Mouse (Mus musculus) layer of hippocampus, adult 18-20 months (tissue): Measurements from ENCODE around the gene Cd2bp2. TPM values are rescaled to one million over a fixed set of nuclear protein-coding genes. Genes with fewer than 3 reads are reported as not detected.

Source experiments
- DNase-seq, 2 experiments: peaks; one replicate each; pipeline ENCODE4 v3.0.0; 2022; ENCODE audit warnings: low spot score in 2 of 2
- total RNA-seq, 2 experiments: library from RNA; stranded (reverse); gene quantifications; 2 replicates each; pipeline ENCODE4 v1.2.3; 2021

Cd2bp2 gene
- total RNA-seq, 2 experiments from 2014 or later: 87.8 to 105 TPM

DNA sequence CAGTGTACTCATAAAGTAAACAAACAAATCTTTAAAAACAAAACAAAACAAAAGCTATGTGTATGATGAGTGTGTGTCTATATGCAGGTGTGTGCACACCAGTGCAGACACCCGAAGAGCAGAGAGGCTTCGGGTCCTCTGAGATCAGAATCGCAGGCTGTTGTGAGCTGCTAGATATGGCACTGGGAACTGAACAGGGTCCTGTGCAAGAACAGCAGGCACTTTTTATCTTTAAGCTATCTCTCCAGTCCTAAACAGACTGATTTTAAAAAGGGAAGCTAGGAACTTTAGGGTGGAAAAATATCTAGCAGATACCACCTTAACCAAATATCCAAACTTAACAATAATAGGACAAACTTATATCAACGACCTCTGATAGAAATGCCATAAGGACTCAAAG lies 53.2 kb downstream of the Cd2bp2 start:
- no peak for DNase-seq

DNA sequence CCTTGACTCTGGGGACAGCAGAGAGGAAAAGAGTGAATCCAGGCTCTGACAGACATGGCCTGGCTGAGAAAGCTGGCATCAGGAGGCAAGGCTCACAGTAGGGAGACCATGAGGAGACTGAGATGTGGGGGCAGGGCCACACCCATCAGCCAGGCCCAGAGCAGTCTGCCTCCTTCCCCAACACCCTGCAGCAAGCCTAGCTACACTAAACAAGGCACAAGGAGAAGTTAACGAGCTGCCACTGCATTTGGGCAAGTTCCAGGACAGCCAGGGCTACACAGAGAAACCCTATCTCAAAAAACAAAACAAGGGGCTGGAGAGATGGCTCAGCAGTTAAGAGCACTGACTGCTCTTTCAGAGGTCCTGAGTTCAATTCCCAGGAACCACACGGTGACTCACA lies 53.6 kb downstream of the Cd2bp2 start:
- DNase-seq: no peak

Other genes with a start within 250 kb of the Cd2bp2 start
- gene Asphd1, start 246.5 kb downstream of the Cd2bp2 start, total RNA-seq: 10 to 100 TPM; 33.3 to 33.7 TPM
- 100 to 1,000 TPM; 475 to 503 TPM for gene Sez6l2, start 245.5 kb downstream of the Cd2bp2 start, total RNA-seq
- 100 to 1,000 TPM; 164 to 166 TPM for gene Cdipt, start 220.1 kb downstream of the Cd2bp2 start, total RNA-seq
- not detected for gene Cdiptos, start 220.0 kb downstream of the Cd2bp2 start, total RNA-seq
- gene Mvp, start 181.4 kb downstream of the Cd2bp2 start, total RNA-seq: 10 to 100 TPM in 1 of 2 experiments, 1 to 10 TPM in 1; 8.5 to 10.0 TPM
- gene Pagr1b, start 179.6 kb downstream of the Cd2bp2 start, total RNA-seq: not detected
- gene Pagr1a, start 178.7 kb downstream of the Cd2bp2 start, total RNA-seq: 10 to 100 TPM; 16.7 to 17.4 TPM
- gene Gm42742, start 175.0 kb downstream of the Cd2bp2 start, total RNA-seq: 10 to 100 TPM; 61.2 to 65.1 TPM
- gene Prrt2, start 174.8 kb downstream of the Cd2bp2 start, total RNA-seq: 100 to 1,000 TPM; 246 to 261 TPM
- 100 to 1,000 TPM; 238 to 241 TPM for gene Maz, start 169.0 kb downstream of the Cd2bp2 start, total RNA-seq
- 1 to 10 TPM; 3.1 to 6.0 TPM for gene Kif22, start 153.6 kb downstream of the Cd2bp2 start, total RNA-seq
- not detected for gene Zg16, start 108.7 kb downstream of the Cd2bp2 start, total RNA-seq
- gene AI467606, start 104.7 kb downstream of the Cd2bp2 start, total RNA-seq: 1 to 10 TPM in 1 of 2 experiments, under 1 TPM in 1; 0.84 to 1.6 TPM
- gene Qprt, start 73.8 kb downstream of the Cd2bp2 start, total RNA-seq: under 1 TPM; 0.20 to 0.50 TPM
- gene Spn, start 58.2 kb downstream of the Cd2bp2 start, total RNA-seq: under 1 TPM; 0.25 to 0.30 TPM
- gene Tbc1d10b, start 12.4 kb upstream of the Cd2bp2 start, total RNA-seq: 100 to 1,000 TPM in 1 of 2 experiments, 10 to 100 TPM in 1; 93.5 to 106 TPM
- gene Mylpf, start 12.8 kb upstream of the Cd2bp2 start, total RNA-seq: 1 to 10 TPM; 1.7 to 2.2 TPM
- gene Zfp553, start 37.0 kb upstream of the Cd2bp2 start, total RNA-seq: 10 to 100 TPM; 22.4 TPM
- gene Sept1, start 37.1 kb upstream of the Cd2bp2 start, total RNA-seq: 1 to 10 TPM; 5.9 to 7.9 TPM
- 10 to 100 TPM; 62.6 to 66.0 TPM for gene Zfp771, start 48.2 kb upstream of the Cd2bp2 start, total RNA-seq
- gene Dctpp1, start 64.7 kb upstream of the Cd2bp2 start, total RNA-seq: 10 to 100 TPM; 22.0 to 22.8 TPM
- 10 to 100 TPM; 35.0 to 38.6 TPM for gene Sephs2, start 78.0 kb upstream of the Cd2bp2 start, total RNA-seq
- gene Itgal, start 100.2 kb upstream of the Cd2bp2 start, total RNA-seq: under 1 TPM; 0.18 to 0.30 TPM
- gene Zfp768, start 149.5 kb upstream of the Cd2bp2 start, total RNA-seq: 10 to 100 TPM; 11.3 to 13.6 TPM
- 1 to 10 TPM; 6.3 to 7.5 TPM for gene Zfp747, start 180.0 kb upstream of the Cd2bp2 start, total RNA-seq
- 1 to 10 TPM; 3.4 to 3.5 TPM for gene 9130019O22Rik, start 191.1 kb upstream of the Cd2bp2 start, total RNA-seq
- gene E430018J23Rik, start 197.6 kb upstream of the Cd2bp2 start, total RNA-seq: 1 to 10 TPM; 6.0 to 7.9 TPM
- gene Zfp764, start 210.8 kb upstream of the Cd2bp2 start, total RNA-seq: 1 to 10 TPM; 3.8 to 3.9 TPM
- 10 to 100 TPM; 14.7 to 15.5 TPM for gene Zfp688, start 226.0 kb upstream of the Cd2bp2 start, total RNA-seq